Mouse (Mus musculus) spleen, adult 2 months (tissue): ENCODE measurements around the gene 4921536K21Rik. TPM values are rescaled to one million over a fixed set of nuclear protein-coding genes. Genes with fewer than 3 reads are reported as not detected.
"Not testable (repeated sequence)": the region's sequence is repeated elsewhere in the genome, so short reads cannot be mapped to it uniquely, and the experiment has no call there.

Source experiments
- DNase-seq, 2 experiments: peaks; one replicate each; pipeline versions ENCODE4 v3.0.0 to v3.0.0-alpha.2; 2012 to 2021; ENCODE audit warnings: low spot score in 2 of 2, low read depth in 1 of 2
- H3K27ac ChIP-seq: fragments of 200-500 bp; 2 replicates; pipeline ENCODE4 v1.5.1; 2012; ENCODE audit warnings: low read length, inconsistent platforms; ENCODE audit not compliant: insufficient read depth
- H3K27me3 ChIP-seq: fragments of 200-500 bp; 2 replicates; pipeline ENCODE4 v1.6.1; 2012; ENCODE audit warnings: mild to moderate bottlenecking, moderate library complexity, low read length, inconsistent platforms; ENCODE audit not compliant: control insufficient read depth, insufficient read depth
- H3K36me3 ChIP-seq: fragments of 200-500 bp; 2 replicates; pipeline ENCODE4 v1.6.1; 2012; ENCODE audit warnings: mild to moderate bottlenecking, low read length, inconsistent platforms; ENCODE audit not compliant: control insufficient read depth, insufficient read depth
- H3K4me1 ChIP-seq: fragments of 200-500 bp; 2 replicates; pipeline ENCODE4 v1.6.1; 2011; ENCODE audit warnings: inconsistent platforms; ENCODE audit not compliant: control insufficient read depth, insufficient read depth, insufficient read length
- H3K4me3 ChIP-seq: fragments of 200-500 bp; 2 replicates; pipeline ENCODE4 v1.5.1; 2011; ENCODE audit warnings: mild to moderate bottlenecking, inconsistent platforms; ENCODE audit not compliant: insufficient read depth, insufficient read length; ENCODE audit errors: extremely low read depth
- CTCF ChIP-seq: fragments of 200-500 bp; IDR thresholded peaks from 2 replicates; pipeline ENCODE4 v1.5.1; 2011; ENCODE audit warnings: mild to moderate bottlenecking, inconsistent platforms; ENCODE audit not compliant: insufficient read depth, insufficient read length, insufficient replicate concordance; ENCODE audit errors: extremely low read depth
- POLR2A ChIP-seq: fragments of 200-500 bp; IDR thresholded peaks from 2 replicates; pipeline ENCODE4 v1.6.1; 2011; ENCODE audit warnings: low read depth, low read length, inconsistent platforms
- WGBS: fragments of 180-500 bp; shearing (Covaris S2); methylation state at CpG from one replicate; pipeline ENCODE4 v1.1.7; 2018; 5-methylcytosine and 5-hydroxymethylcytosine counted together
- polyA plus RNA-seq: library from polyadenylated mRNA; depleted of rRNA; stranded (reverse); fragments of >200 nt; gene quantifications from 2 replicates; pipeline ENCODE4 v1.2.3, GENCODE M21; 2012

4921536K21Rik gene
- polyA plus RNA-seq, 1 experiment, result 0.02 TPM

GRCm38 (mm10) chr11:3920476-3920875 is 25.6 kb upstream of the 4921536K21Rik start:
- Histone ChIP-seq H3K4me1 (no peaks in the 10 kb centered on the region), H3K27ac (no peak overlapping the region), H3K4me3 (no peak overlapping the region), H3K36me3 (peaks cover 8% of the 10 kb centered on the region), H3K27me3 (no peaks in the 10 kb centered on the region)
- TF ChIP-seq POLR2A, result no peak
- WGBS, result 92% methylated on average over 7 of the region's 7 CpGs
- DNase-seq, result no peak

DNA sequence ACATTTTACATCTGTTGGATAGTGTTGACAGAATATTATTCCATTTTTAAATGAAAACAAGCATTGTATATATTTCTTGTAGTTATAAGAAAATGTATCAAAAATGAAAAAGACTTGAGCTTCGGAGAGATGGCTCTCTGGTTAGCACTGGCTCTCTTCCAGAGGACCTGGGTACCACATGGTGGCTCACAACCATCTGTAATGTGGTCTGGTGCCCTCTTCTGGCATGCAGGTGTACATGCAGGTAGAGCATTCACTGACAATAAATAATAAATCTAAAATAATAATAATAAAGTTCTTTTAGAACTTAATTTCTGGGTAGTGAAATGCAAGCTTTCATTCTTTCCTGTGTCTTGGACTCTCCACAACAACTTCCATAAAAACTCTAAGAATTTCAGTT is 23.8 kb upstream of the 4921536K21Rik start:
- no peak for TF ChIP-seq POLR2A
- TF ChIP-seq CTCF, result peak; percentile 9; the same call in 1 of the 2 replicates
- Histone ChIP-seq H3K27ac (no peak overlapping the region), H3K36me3 (peaks cover 3% of the 10 kb centered on the region), H3K27me3 (no peaks in the 10 kb centered on the region), H3K4me3 (no peak overlapping the region), H3K4me1 (no peaks in the 10 kb centered on the region; the same call in 1 of the 2 replicates)
- DNase-seq, result no peak
- WGBS, result 30% methylated on average over 1 of the region's 1 CpGs

DNA sequence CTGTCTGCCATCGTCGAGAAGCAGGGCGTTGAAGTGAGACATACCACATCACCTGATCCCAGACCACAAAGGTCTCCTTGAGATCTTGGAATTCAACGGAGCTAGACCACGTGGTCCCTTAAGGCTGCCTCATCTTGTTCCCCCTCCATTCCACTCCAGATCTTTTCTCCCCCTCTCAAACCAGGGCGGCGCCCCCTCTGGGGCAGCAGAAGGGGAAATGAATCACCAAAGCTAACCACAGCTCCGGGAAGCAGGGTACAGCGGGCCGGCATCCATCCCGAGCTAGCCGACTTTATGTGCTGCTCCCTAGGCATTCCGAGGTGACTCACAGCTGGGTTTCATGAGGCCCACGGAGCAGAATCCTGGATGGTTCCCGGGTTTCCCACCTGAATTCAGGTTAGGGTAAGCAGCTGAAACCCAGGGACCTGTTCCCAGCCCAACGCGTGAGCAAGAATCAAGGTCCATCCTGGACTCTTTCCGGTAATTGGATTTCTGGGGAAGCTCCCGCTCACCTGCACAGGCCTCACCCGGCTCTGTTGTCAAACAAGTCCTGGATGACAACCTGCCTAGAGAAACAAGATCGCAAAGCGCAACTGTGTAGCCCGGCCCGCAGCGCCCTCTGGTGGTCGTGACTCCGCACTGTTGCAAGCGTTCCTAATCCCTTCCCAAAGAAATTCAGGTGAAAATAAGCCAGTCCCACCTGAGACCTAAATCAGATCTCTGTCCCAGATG is 19.4 kb upstream of the 4921536K21Rik start, which contains the start of gene Slc35e4:
Gene Slc35e4 (minus strand): TSS at position 556 of the 732 bp plus-strand sequence.
- peaks cover 5% of the 10 kb centered on the region; the same call in 1 of the 2 replicates for H3K27me3 ChIP-seq
- 0 out of 2 replicates have a peak within 1 kb of the TSS, but pooled peaks have one; percentile 14 for H3K27ac ChIP-seq
- H3K36me3 ChIP-seq, result no peaks in the 10 kb centered on the region
- peak within 1 kb of the TSS; percentile 60 for H3K4me3 ChIP-seq
- peaks cover 5% of the 10 kb centered on the region for H3K4me1 ChIP-seq
- DNase-seq, result peak; percentile 45 to 65
- TF ChIP-seq POLR2A (no peak), CTCF (peak; percentile 86)
- under 1% methylated on average over 28 of the region's 28 CpGs for WGBS

- TF ChIP-seq POLR2A (no peak), CTCF (no peak)
- peak; percentile 17 to 82 for DNase-seq
- peaks cover 5% of the 10 kb centered on the region; the same call in 1 of the 2 replicates for H3K27me3 ChIP-seq
- 0 out of 2 replicates have a peak overlapping the region, but pooled peaks have one; percentile 14 for H3K27ac ChIP-seq
- no peaks in the 10 kb centered on the region for H3K36me3 ChIP-seq
- peaks cover 5% of the 10 kb centered on the region for H3K4me1 ChIP-seq
- 3% methylated on average over 65 of the region's 65 CpGs for WGBS
- H3K4me3 ChIP-seq, result peak overlapping the region; percentile 60
Observed at GRCm38 (mm10) chr11:3913316-3914108, 18.6 kb upstream of the 4921536K21Rik start.

- Histone ChIP-seq H3K4me1 (peaks cover 5% of the 10 kb centered on the region), H3K4me3 (peak overlapping the region; percentile 60; the same call in 1 of the 2 replicates), H3K27ac (no peak overlapping the region), H3K36me3 (no peaks in the 10 kb centered on the region), H3K27me3 (peaks cover 5% of the 10 kb centered on the region; the same call in 1 of the 2 replicates)
- no peak for DNase-seq
- WGBS, result 32% methylated on average over 16 of the region's 16 CpGs
- no peak for TF ChIP-seq POLR2A
- no peak for TF ChIP-seq CTCF
Observed at GRCm38 (mm10) chr11:3912875-3913271, 18.0 kb upstream of the 4921536K21Rik start.

DNA sequence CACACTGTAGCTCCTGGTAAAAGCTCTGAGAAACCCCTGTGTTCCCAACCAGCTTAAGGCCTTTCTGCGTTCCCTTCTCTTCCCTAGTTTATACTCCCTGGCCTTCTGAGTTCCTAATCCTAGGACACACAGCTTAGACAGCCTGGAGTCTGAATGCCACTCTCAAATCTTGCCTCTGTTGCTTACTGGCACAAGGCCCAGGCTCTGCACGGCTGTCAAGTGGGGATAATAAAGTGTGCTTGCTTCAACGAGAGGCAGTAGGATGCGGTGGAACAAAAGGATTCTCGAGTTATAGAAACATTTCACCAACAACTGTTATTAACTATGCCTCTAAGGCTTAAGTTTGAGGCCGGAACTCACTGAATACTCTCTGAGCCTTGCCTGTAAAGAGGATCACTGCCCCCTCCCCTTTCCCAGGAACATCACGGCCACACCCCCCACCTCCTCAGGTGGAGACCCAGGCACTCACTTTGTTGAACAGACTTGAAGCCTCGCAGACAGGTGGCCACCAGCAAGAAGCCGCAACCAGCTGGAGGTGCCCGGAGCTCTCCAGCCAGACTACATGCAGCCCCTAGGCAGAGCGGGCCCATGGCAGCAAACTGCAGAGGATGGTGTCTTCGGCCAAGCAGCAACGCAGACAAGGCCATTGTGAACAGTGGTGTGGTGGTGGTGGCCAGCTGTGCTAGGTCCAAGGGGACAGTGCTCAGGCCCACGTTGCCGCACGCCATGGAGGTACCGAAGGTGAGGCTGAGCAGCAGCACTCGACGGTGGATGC is 17.4 kb upstream of the 4921536K21Rik start:
- Histone ChIP-seq H3K36me3 (no peaks in the 10 kb centered on the region), H3K4me3 (no peak overlapping the region), H3K4me1 (peaks cover 5% of the 10 kb centered on the region), H3K27ac (no peak overlapping the region), H3K27me3 (peaks cover 5% of the 10 kb centered on the region; the same call in 1 of the 2 replicates)
- no peak for TF ChIP-seq CTCF
- TF ChIP-seq POLR2A, result no peak
- 74% methylated on average over 19 of the region's 19 CpGs for WGBS
- no peak for DNase-seq

GRCm38 (mm10) chr11:3911440-3911839 is 16.5 kb upstream of the 4921536K21Rik start:
- H3K27ac ChIP-seq, H3K4me3 ChIP-seq, H3K36me3 ChIP-seq, DNase-seq, H3K4me1 ChIP-seq, H3K27me3 ChIP-seq: not testable (repeated sequence)
- WGBS, result 78% methylated on average over 6 of the region's 6 CpGs
